ENCODE assay signal across 11 mouse cellular contexts in the genomic region with DNA sequence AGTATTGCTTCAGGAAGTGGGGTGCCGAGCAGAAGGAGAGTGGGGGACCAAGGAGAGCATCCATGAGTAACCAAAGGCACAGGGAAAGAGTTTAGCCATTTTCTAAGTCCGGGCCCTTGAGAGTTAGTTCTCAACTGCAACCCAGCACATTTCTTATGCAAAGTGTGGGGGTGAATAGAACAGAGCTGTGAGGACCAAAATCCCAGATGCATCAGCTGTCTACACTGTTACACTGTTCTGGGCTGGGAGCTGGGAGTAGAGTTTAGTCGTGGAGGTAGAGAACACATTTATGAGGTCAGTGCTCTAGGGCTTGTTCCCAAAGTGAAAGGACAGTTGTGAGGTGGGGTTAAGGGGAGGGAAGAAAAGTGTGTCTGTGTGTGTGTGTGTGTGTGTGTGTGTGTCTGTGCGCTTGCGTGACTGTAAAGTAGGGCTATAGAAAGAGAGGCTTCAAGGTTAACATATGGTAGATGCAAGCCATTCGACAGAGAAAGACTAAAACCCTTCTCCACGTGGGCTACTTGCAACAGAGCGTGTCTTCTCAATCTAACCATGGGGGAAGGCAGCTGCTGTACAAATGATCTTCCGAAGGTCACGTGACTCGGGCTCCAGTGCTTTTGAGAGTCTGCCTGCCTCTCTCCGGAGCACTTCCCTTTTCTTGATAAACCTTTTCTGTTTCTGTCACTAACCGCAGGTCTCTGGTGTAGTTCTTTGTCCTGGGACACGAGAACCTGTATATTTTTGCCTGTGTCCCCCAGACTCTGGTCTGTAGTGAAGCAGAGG.
DNase-seq lines count a peak whose midpoint lies in the region; ATAC-seq and TF ChIP-seq lines count a peak whose summit lies in the region.
"Had no signal": no experiment of that assay in that cellular context is flagged by ENCODE, and none has a peak within 500 bp of the region (broad histone marks: within the 10 kb centered on the region; RNA-seq: fewer than 3 reads in every experiment).

No protein-coding gene starts in this region.

- H3K27ac ChIP-seq in forebrain, embryonic 12.5 days, result no peak overlapping the region
- no peak overlapping the region for H3K27ac ChIP-seq in forebrain, embryonic 13.5 days
- H3K27ac ChIP-seq in liver, embryonic 12.5 days, result peak overlapping the region; percentile 60; the same call in 1 of the 2 replicates
- no peak overlapping the region for H3K27ac ChIP-seq in intestine, postnatal 0 days (ENCODE audit: low read depth, low read length)
- H3K27ac ChIP-seq: heart, embryonic 13.5 days; neural tube, embryonic 13.5 days had no signal

- peak; percentile 96 for DNase-seq in A20 (ENCODE audit: low read depth, low spot score)
- DNase-seq in c-Kit-positive CD71-positive TER-119-negative erythroid progenitor cells, embryonic 14.5 days (ENCODE audit: low read depth), result peak; percentile 43
- DNase-seq in skeletal muscle tissue, adult 2 months (ENCODE audit: low read depth, low spot score), result peak; percentile 45
- no peak for DNase-seq in gastrocnemius, postnatal 10 days

- no peak overlapping the region for H3K4me2 ChIP-seq in forebrain, embryonic 12.5 days
- H3K4me2 ChIP-seq in forebrain, embryonic 13.5 days, result no peak overlapping the region
- H3K4me2 ChIP-seq in liver, embryonic 12.5 days, result peak overlapping the region; percentile 43
- no peak overlapping the region for H3K4me2 ChIP-seq in intestine, postnatal 0 days (replicated peaks; ENCODE audit: low read depth)
- H3K4me2 ChIP-seq: heart, embryonic 13.5 days; neural tube, embryonic 13.5 days had no signal

- 0 out of 2 replicates have a peak, but pooled peaks have one; percentile 14 for ATAC-seq in forebrain, embryonic 12.5 days (ENCODE audit: low FRiP score)
- no peak for ATAC-seq in forebrain, embryonic 13.5 days
- ATAC-seq in liver, embryonic 12.5 days, result peak; percentile 66
- ATAC-seq in intestine, postnatal 0 days, result no peak
- ATAC-seq: Patski had no signal

- H3K27me3 ChIP-seq in forebrain, embryonic 12.5 days, result peaks cover 4% of the 10 kb centered on the region; the same call in 1 of the 2 replicates
- no peaks in the 10 kb centered on the region for H3K27me3 ChIP-seq in forebrain, embryonic 13.5 days
- no peaks in the 10 kb centered on the region for H3K27me3 ChIP-seq in liver, embryonic 12.5 days (replicated peaks)
- no peaks in the 10 kb centered on the region for H3K27me3 ChIP-seq in intestine, postnatal 0 days (replicated peaks; ENCODE audit: control insufficient read depth, insufficient read depth, low read length)
- H3K27me3 ChIP-seq: heart, embryonic 13.5 days; neural tube, embryonic 13.5 days; Patski had no signal

- H3K9ac ChIP-seq in forebrain, embryonic 12.5 days, result no peak overlapping the region
- no peak overlapping the region for H3K9ac ChIP-seq in forebrain, embryonic 13.5 days
- no peak overlapping the region; the same call in 1 of the 2 replicates for H3K9ac ChIP-seq in liver, embryonic 12.5 days
- H3K9ac ChIP-seq in intestine, postnatal 0 days (ENCODE audit: low read depth, low read length), result no peak overlapping the region
- H3K9ac ChIP-seq: heart, embryonic 13.5 days; neural tube, embryonic 13.5 days had no signal

- TF ChIP-seq CTCF in intestine, postnatal 0 days (IDR thresholded peaks at IDR 0.05; ENCODE audit: low read depth), result no peak

- 74% methylated on average over 14 of the region's 14 CpGs for WGBS in forebrain, embryonic 12.5 days
- 70% methylated on average over 14 of the region's 14 CpGs for WGBS in forebrain, embryonic 13.5 days
- 29% methylated on average over 14 of the region's 14 CpGs for WGBS in liver, embryonic 12.5 days (ENCODE audit: insufficient replicate concordance)
- 70% methylated on average over 14 of the region's 14 CpGs for WGBS in intestine, postnatal 0 days

- no peaks in the 10 kb centered on the region for H3K9me3 ChIP-seq in forebrain, embryonic 12.5 days
- H3K9me3 ChIP-seq in forebrain, embryonic 13.5 days (replicated peaks), result no peaks in the 10 kb centered on the region
- no peaks in the 10 kb centered on the region for H3K9me3 ChIP-seq in liver, embryonic 12.5 days (replicated peaks)
- no peaks in the 10 kb centered on the region for H3K9me3 ChIP-seq in intestine, postnatal 0 days (ENCODE audit: control insufficient read depth)
- H3K9me3 ChIP-seq: heart, embryonic 13.5 days; neural tube, embryonic 13.5 days had no signal

- H3K4me1 ChIP-seq in forebrain, embryonic 12.5 days, result no peaks in the 10 kb centered on the region; the same call in 1 of the 2 replicates
- H3K4me1 ChIP-seq in forebrain, embryonic 13.5 days, result 0 out of 2 replicates have a peak, but pooled peaks cover 3% of the 10 kb centered on the region
- peaks cover 19% of the 10 kb centered on the region for H3K4me1 ChIP-seq in liver, embryonic 12.5 days
- H3K4me1 ChIP-seq in intestine, postnatal 0 days (replicated peaks; ENCODE audit: control insufficient read depth, insufficient read depth, low read length), result no peaks in the 10 kb centered on the region
- H3K4me1 ChIP-seq: heart, embryonic 13.5 days had no signal

- H3K36me3 ChIP-seq in forebrain, embryonic 12.5 days (replicated peaks), result no peaks in the 10 kb centered on the region
- H3K36me3 ChIP-seq in forebrain, embryonic 13.5 days (ENCODE audit: poor library complexity, severe bottlenecking), result no peaks in the 10 kb centered on the region
- no peaks in the 10 kb centered on the region for H3K36me3 ChIP-seq in liver, embryonic 12.5 days
- no peaks in the 10 kb centered on the region for H3K36me3 ChIP-seq in intestine, postnatal 0 days (ENCODE audit: control insufficient read depth, insufficient read depth)
- H3K36me3 ChIP-seq: heart, embryonic 13.5 days; neural tube, embryonic 13.5 days had no signal

- H3K4me3 ChIP-seq in forebrain, embryonic 12.5 days (replicated peaks), result no peak overlapping the region
- no peak overlapping the region for H3K4me3 ChIP-seq in forebrain, embryonic 13.5 days
- H3K4me3 ChIP-seq in liver, embryonic 12.5 days, result no peak overlapping the region
- no peak overlapping the region for H3K4me3 ChIP-seq in intestine, postnatal 0 days (ENCODE audit: low read depth, low read length)
- H3K4me3 ChIP-seq: heart, embryonic 13.5 days; neural tube, embryonic 13.5 days had no signal

Comparison
In these comparisons a context has a peak if more than half of its experiments do, and no peak if none do; other contexts are left out.
1. ATAC-seq: peak in forebrain, embryonic 12.5 days (single experiment) and liver, embryonic 12.5 days (single experiment); none in forebrain, embryonic 13.5 days (single experiment) and intestine, postnatal 0 days (single experiment).